Mouse (Mus musculus): ENCODE data around the gene Epb41l2. TPM values are rescaled to one million over a fixed set of nuclear protein-coding genes. Genes with fewer than 3 reads are reported as not detected.

The Epb41l2 gene
- polyA plus RNA-seq, 1 experiment from 2014 or later = 66.8 TPM

- H3K9me3 ChIP-seq (replicated peaks; ENCODE audit: control insufficient read depth, low read length) = no peaks in the 10 kb centered on the region
- DNase-seq (ENCODE audit: low spot score) (no peak), ATAC-seq (replicated peaks; ENCODE audit: insufficient number of reproducible peaks, low FRiP score, low TSS enrichment, low read depth) (0 out of 2 replicates have a peak, but pooled peaks have one; percentile 39)
- no peak overlapping the region for H3K4me3 ChIP-seq (ENCODE audit: low read depth, low read length)
- H3K27me3 ChIP-seq (ENCODE audit: control insufficient read depth, insufficient read depth, low read length) = no peaks in the 10 kb centered on the region
- 82% methylated on average over 6 of the region's 6 CpGs for WGBS
- no peaks in the 10 kb centered on the region for H3K36me3 ChIP-seq (replicated peaks; ENCODE audit: control insufficient read depth, insufficient read depth, low read depth, low read length)
- H3K4me2 ChIP-seq (ENCODE audit: low read depth, low read length) = no peak overlapping the region
- H3K4me1 ChIP-seq (ENCODE audit: control insufficient read depth, insufficient read depth, low read length) = no peaks in the 10 kb centered on the region; the same call in 1 of the 2 replicates
- no peak overlapping the region for H3K9ac ChIP-seq (replicated peaks; ENCODE audit: low read length)
- no peak overlapping the region for H3K27ac ChIP-seq (replicated peaks; ENCODE audit: low read depth, low read length)
These were observed 45.1 kb downstream of the Epb41l2 start for GRCm38 (mm10) chr10:25404702-25405098.

GRCm38 (mm10) chr10:25405551-25405950, 46.0 kb downstream of the Epb41l2 start:
- Histone ChIP-seq H3K4me1 (ENCODE audit: control insufficient read depth, insufficient read depth, low read length) (no peaks in the 10 kb centered on the region; the same call in 1 of the 2 replicates), H3K9ac (replicated peaks; ENCODE audit: low read length) (no peak overlapping the region), H3K27me3 (ENCODE audit: control insufficient read depth, insufficient read depth, low read length) (no peaks in the 10 kb centered on the region), H3K4me2 (ENCODE audit: low read depth, low read length) (no peak overlapping the region), H3K27ac (replicated peaks; ENCODE audit: low read depth, low read length) (no peak overlapping the region), H3K4me3 (ENCODE audit: low read depth, low read length) (no peak overlapping the region), H3K36me3 (replicated peaks; ENCODE audit: control insufficient read depth, insufficient read depth, low read depth, low read length) (no peaks in the 10 kb centered on the region), H3K9me3 (replicated peaks; ENCODE audit: control insufficient read depth, low read length) (no peaks in the 10 kb centered on the region)
- no peak for DNase-seq (ENCODE audit: low spot score)
- whole genome bisulfite sequencing = 84% methylated on average over 8 of the region's 8 CpGs
- ATAC-seq (replicated peaks; ENCODE audit: insufficient number of reproducible peaks, low FRiP score, low TSS enrichment, low read depth) = no peak

GRCm38 (mm10) chr10:25406695-25407094, 47.1 kb downstream of the Epb41l2 start:
- Histone ChIP-seq H3K27me3 (ENCODE audit: control insufficient read depth, insufficient read depth, low read length) (no peaks in the 10 kb centered on the region), H3K36me3 (replicated peaks; ENCODE audit: control insufficient read depth, insufficient read depth, low read depth, low read length) (no peaks in the 10 kb centered on the region), H3K9me3 (replicated peaks; ENCODE audit: control insufficient read depth, low read length) (no peaks in the 10 kb centered on the region), H3K4me3 (ENCODE audit: low read depth, low read length) (no peak overlapping the region), H3K27ac (replicated peaks; ENCODE audit: low read depth, low read length) (no peak overlapping the region), H3K9ac (replicated peaks; ENCODE audit: low read length) (no peak overlapping the region), H3K4me1 (ENCODE audit: control insufficient read depth, insufficient read depth, low read length) (no peaks in the 10 kb centered on the region; the same call in 1 of the 2 replicates), H3K4me2 (ENCODE audit: low read depth, low read length) (no peak overlapping the region)
- ATAC-seq (replicated peaks; ENCODE audit: insufficient number of reproducible peaks, low FRiP score, low TSS enrichment, low read depth) = no peak
- WGBS = 86% methylated on average over 5 of the region's 5 CpGs
- DNase-seq (ENCODE audit: low spot score) = no peak

GRCm38 (mm10) chr10:25408136-25408650, 48.6 kb downstream of the Epb41l2 start:
- ATAC-seq (replicated peaks; ENCODE audit: insufficient number of reproducible peaks, low FRiP score, low TSS enrichment, low read depth) = no peak
- H3K27ac ChIP-seq (replicated peaks; ENCODE audit: low read depth, low read length) = no peak overlapping the region
- no peaks in the 10 kb centered on the region for H3K36me3 ChIP-seq (replicated peaks; ENCODE audit: control insufficient read depth, insufficient read depth, low read depth, low read length)
- 87% methylated on average over 14 of the region's 14 CpGs for WGBS
- H3K9ac ChIP-seq (replicated peaks; ENCODE audit: low read length) = no peak overlapping the region
- DNase-seq (ENCODE audit: low spot score) = no peak
- H3K9me3 ChIP-seq (replicated peaks; ENCODE audit: control insufficient read depth, low read length) = no peaks in the 10 kb centered on the region
- no peaks in the 10 kb centered on the region; the same call in 1 of the 2 replicates for H3K4me1 ChIP-seq (ENCODE audit: control insufficient read depth, insufficient read depth, low read length)
- no peaks in the 10 kb centered on the region for H3K27me3 ChIP-seq (ENCODE audit: control insufficient read depth, insufficient read depth, low read length)
- no peak overlapping the region for H3K4me3 ChIP-seq (ENCODE audit: low read depth, low read length)
- H3K4me2 ChIP-seq (ENCODE audit: low read depth, low read length) = no peak overlapping the region

- ATAC-seq (replicated peaks; ENCODE audit: insufficient number of reproducible peaks, low FRiP score, low TSS enrichment, low read depth) (no peak), DNase-seq (ENCODE audit: low spot score) (no peak)
- no peak overlapping the region for H3K9ac ChIP-seq (replicated peaks; ENCODE audit: low read length)
- no peak overlapping the region for H3K4me2 ChIP-seq (ENCODE audit: low read depth, low read length)
- 65% methylated on average over 6 of the region's 6 CpGs for WGBS
- H3K9me3 ChIP-seq (replicated peaks; ENCODE audit: control insufficient read depth, low read length) = no peaks in the 10 kb centered on the region
- no peaks in the 10 kb centered on the region for H3K27me3 ChIP-seq (ENCODE audit: control insufficient read depth, insufficient read depth, low read length)
- H3K27ac ChIP-seq (replicated peaks; ENCODE audit: low read depth, low read length) = no peak overlapping the region
- no peak overlapping the region for H3K4me3 ChIP-seq (ENCODE audit: low read depth, low read length)
- no peaks in the 10 kb centered on the region for H3K36me3 ChIP-seq (replicated peaks; ENCODE audit: control insufficient read depth, insufficient read depth, low read depth, low read length)
- H3K4me1 ChIP-seq (ENCODE audit: control insufficient read depth, insufficient read depth, low read length) = no peaks in the 10 kb centered on the region
These were observed 52.3 kb downstream of the Epb41l2 start for GRCm38 (mm10) chr10:25411836-25412373.

GRCm38 (mm10) chr10:25415188-25415717, 55.7 kb downstream of the Epb41l2 start:
- WGBS = 81% methylated on average over 7 of the region's 7 CpGs
- H3K27ac ChIP-seq (replicated peaks; ENCODE audit: low read depth, low read length) = no peak overlapping the region
- DNase-seq (ENCODE audit: low spot score) (no peak), ATAC-seq (replicated peaks; ENCODE audit: insufficient number of reproducible peaks, low FRiP score, low TSS enrichment, low read depth) (no peak)
- H3K4me2 ChIP-seq (ENCODE audit: low read depth, low read length) = no peak overlapping the region
- no peaks in the 10 kb centered on the region for H3K4me1 ChIP-seq (ENCODE audit: control insufficient read depth, insufficient read depth, low read length)
- no peak overlapping the region for H3K9ac ChIP-seq (replicated peaks; ENCODE audit: low read length)
- H3K4me3 ChIP-seq (ENCODE audit: low read depth, low read length) = no peak overlapping the region
- no peaks in the 10 kb centered on the region for H3K9me3 ChIP-seq (replicated peaks; ENCODE audit: control insufficient read depth, low read length)
- no peaks in the 10 kb centered on the region for H3K36me3 ChIP-seq (replicated peaks; ENCODE audit: control insufficient read depth, insufficient read depth, low read depth, low read length)
- H3K27me3 ChIP-seq (ENCODE audit: control insufficient read depth, insufficient read depth, low read length) = no peaks in the 10 kb centered on the region

GRCm38 (mm10) chr10:25416696-25417095, 57.1 kb downstream of the Epb41l2 start:
- H3K36me3 ChIP-seq (replicated peaks; ENCODE audit: control insufficient read depth, insufficient read depth, low read depth, low read length) = no peaks in the 10 kb centered on the region
- no peaks in the 10 kb centered on the region for H3K4me1 ChIP-seq (ENCODE audit: control insufficient read depth, insufficient read depth, low read length)
- H3K9me3 ChIP-seq (replicated peaks; ENCODE audit: control insufficient read depth, low read length) = no peaks in the 10 kb centered on the region
- H3K27me3 ChIP-seq (ENCODE audit: control insufficient read depth, insufficient read depth, low read length) = no peaks in the 10 kb centered on the region
- no peak overlapping the region for H3K27ac ChIP-seq (replicated peaks; ENCODE audit: low read depth, low read length)
- 72% methylated on average over 5 of the region's 5 CpGs for WGBS
- DNase-seq (ENCODE audit: low spot score) = no peak
- no peak overlapping the region for H3K4me2 ChIP-seq (ENCODE audit: low read depth, low read length)
- no peak for ATAC-seq (replicated peaks; ENCODE audit: insufficient number of reproducible peaks, low FRiP score, low TSS enrichment, low read depth)
- H3K4me3 ChIP-seq (ENCODE audit: low read depth, low read length) = no peak overlapping the region
- no peak overlapping the region for H3K9ac ChIP-seq (replicated peaks; ENCODE audit: low read length)

GRCm38 (mm10) chr10:25426058-25426457, 66.5 kb downstream of the Epb41l2 start:
- Histone ChIP-seq H3K4me3 (ENCODE audit: low read depth, low read length) (no peak overlapping the region), H3K36me3 (replicated peaks; ENCODE audit: control insufficient read depth, insufficient read depth, low read depth, low read length) (no peaks in the 10 kb centered on the region), H3K27me3 (ENCODE audit: control insufficient read depth, insufficient read depth, low read length) (no peaks in the 10 kb centered on the region), H3K9me3 (replicated peaks; ENCODE audit: control insufficient read depth, low read length) (no peaks in the 10 kb centered on the region), H3K27ac (replicated peaks; ENCODE audit: low read depth, low read length) (no peak overlapping the region), H3K4me2 (ENCODE audit: low read depth, low read length) (no peak overlapping the region), H3K4me1 (ENCODE audit: control insufficient read depth, insufficient read depth, low read length) (no peaks in the 10 kb centered on the region), H3K9ac (replicated peaks; ENCODE audit: low read length) (no peak overlapping the region)
- no peak for ATAC-seq (replicated peaks; ENCODE audit: insufficient number of reproducible peaks, low FRiP score, low TSS enrichment, low read depth)
- no peak for DNase-seq (ENCODE audit: low spot score)
- WGBS = 3% methylated on average over 1 of the region's 1 CpGs
